Mouse (Mus musculus): ENCODE results near the gene Rgs8.

GRCm38 (mm10) chr1:153685630-153686029 is 32.8 kb downstream of the Rgs8 start:
- TF ChIP-seq CTCF (IDR thresholded peaks at IDR 0.05; ENCODE audit: low read depth, low read length): no peak
- TF ChIP-seq POLR2A (IDR thresholded peaks at IDR 0.05; ENCODE audit: insufficient read depth, low read length): no peak
- no peak for TF ChIP-seq EP300 (IDR thresholded peaks at IDR 0.05; ENCODE audit: insufficient read depth, low read depth, low read length)
